Mouse (Mus musculus) kidney, embryonic 16.5 days (tissue): Measurements from ENCODE around the gene Ap3m1. TPM values are rescaled to one million over a fixed set of nuclear protein-coding genes. Genes with fewer than 3 reads are reported as not detected.

Experiments
- ATAC-seq: fragments of 200-750 bp; cut with Nextera tagmentation; 2 replicates; pipeline ENCODE4 v1.8.0; 2017; ENCODE audit warnings: moderate TSS enrichment; ENCODE audit not compliant: low FRiP score, low TSS enrichment
- H3K27ac ChIP-seq: fragments of 300-500 bp; sonication (generic); 2 replicates; pipeline ENCODE4 v1.5.1; 2014; ENCODE audit warnings: low read length
- H3K27me3 ChIP-seq: fragments of 300-500 bp; sonication (generic); 2 replicates; pipeline ENCODE4 v1.6.1; 2014; ENCODE audit warnings: low read length, control low read depth, mixed read lengths; ENCODE audit not compliant: insufficient read depth
- H3K36me3 ChIP-seq: fragments of 300-500 bp; sonication (generic); 2 replicates; pipeline ENCODE4 v1.6.1; 2014; ENCODE audit warnings: low read length, control low read depth, mixed read lengths; ENCODE audit not compliant: insufficient read depth
- H3K4me1 ChIP-seq: fragments of 300-500 bp; sonication (generic); 2 replicates; pipeline ENCODE4 v1.6.1; 2014; ENCODE audit warnings: low read length, control low read depth, mixed read lengths; ENCODE audit not compliant: insufficient read depth
- H3K4me2 ChIP-seq: fragments of 300-500 bp; sonication (generic); replicated peaks from 2 replicates; pipeline ENCODE4 v1.6.1; 2014; ENCODE audit warnings: low read depth, low read length
- H3K4me3 ChIP-seq: fragments of 300-500 bp; sonication (generic); 2 replicates; pipeline ENCODE4 v1.5.1; 2014; ENCODE audit warnings: mild to moderate bottlenecking, low read length
- H3K9ac ChIP-seq: fragments of 300-500 bp; sonication (generic); replicated peaks from 2 replicates; pipeline ENCODE4 v1.6.1; 2014; ENCODE audit warnings: low read length
- H3K9me3 ChIP-seq: fragments of 300-500 bp; sonication (generic); 2 replicates; pipeline ENCODE4 v1.6.1; 2016; ENCODE audit warnings: low read length, control low read depth
- WGBS: fragments of 180-500 bp; shearing (Covaris S2); extraction: QIAGEN DNeasy Blood & Tissue Kit; methylation state at CpG from one replicate; pipeline ENCODE4 v1.1.7; 2014; 5-methylcytosine and 5-hydroxymethylcytosine counted together
- polyA plus RNA-seq: library from polyadenylated mRNA; unstranded; fragments of >200 nt; fragmentation: Nextera tagmentation; extraction: Ambion mirVana; gene quantifications from 2 replicates; pipeline ENCODE4 v1.2.1, GENCODE M21; 2015

Ap3m1 gene
- polyA plus RNA-seq, 1 experiment from 2014 or later, result 82.5 TPM

DNA sequence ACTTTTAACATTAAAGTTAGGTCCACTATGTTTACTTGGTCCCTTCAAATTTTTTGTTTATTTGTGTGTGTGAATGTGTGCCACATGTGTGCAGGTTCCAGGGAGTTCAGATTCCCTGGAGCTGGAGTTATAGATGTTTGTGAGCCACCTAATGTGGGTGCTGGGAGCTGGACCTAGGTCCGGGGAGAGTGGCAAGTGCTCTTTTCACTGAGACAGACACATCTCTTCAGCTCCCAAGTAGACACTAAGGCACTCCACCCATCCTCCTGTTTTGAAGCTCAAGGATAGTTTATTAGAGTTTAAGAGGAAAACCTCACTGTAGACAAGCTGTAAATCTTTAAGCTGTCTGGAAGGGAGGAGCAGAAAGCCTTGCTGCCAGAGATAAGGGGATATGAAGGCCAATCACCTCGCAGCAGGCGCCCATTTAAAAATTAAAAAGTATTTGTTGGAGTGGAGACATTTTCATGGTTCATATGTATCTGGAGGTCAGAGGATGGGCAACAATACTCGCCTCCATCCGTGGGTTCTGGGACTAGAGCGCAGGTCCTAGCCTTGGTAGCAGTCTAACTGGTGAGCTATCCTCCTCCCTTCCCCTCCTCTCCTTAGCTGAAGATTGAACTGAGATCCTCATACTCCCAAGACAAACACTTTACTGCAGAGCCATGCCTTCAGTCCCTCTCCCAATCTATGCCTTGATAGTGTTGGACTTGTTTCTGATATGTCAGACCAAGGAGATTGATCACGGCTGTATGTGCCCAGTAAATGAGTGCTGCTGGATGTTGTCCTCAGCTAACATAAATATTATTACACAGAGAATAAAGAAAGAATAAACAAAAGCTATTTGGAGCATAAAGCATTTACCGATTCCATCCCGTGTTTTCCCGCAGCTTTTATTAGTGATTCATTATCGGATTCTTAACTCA lies 22.4 kb upstream of the Ap3m1 start:
- Histone ChIP-seq H3K9me3 (no peaks in the 10 kb centered on the region), H3K27ac (no peak overlapping the region; the same call in 1 of the 2 replicates), H3K27me3 (no peaks in the 10 kb centered on the region), H3K4me1 (peaks cover 19% of the 10 kb centered on the region), H3K4me2 (peak overlapping the region; percentile 81), H3K36me3 (no peaks in the 10 kb centered on the region), H3K9ac (peak overlapping the region; percentile 27; the same call in 1 of the 2 replicates), H3K4me3 (peak overlapping the region; percentile 72; the same call in 1 of the 2 replicates)
- 50% methylated on average over 11 of the region's 11 CpGs for WGBS
- no peak for ATAC-seq

DNA sequence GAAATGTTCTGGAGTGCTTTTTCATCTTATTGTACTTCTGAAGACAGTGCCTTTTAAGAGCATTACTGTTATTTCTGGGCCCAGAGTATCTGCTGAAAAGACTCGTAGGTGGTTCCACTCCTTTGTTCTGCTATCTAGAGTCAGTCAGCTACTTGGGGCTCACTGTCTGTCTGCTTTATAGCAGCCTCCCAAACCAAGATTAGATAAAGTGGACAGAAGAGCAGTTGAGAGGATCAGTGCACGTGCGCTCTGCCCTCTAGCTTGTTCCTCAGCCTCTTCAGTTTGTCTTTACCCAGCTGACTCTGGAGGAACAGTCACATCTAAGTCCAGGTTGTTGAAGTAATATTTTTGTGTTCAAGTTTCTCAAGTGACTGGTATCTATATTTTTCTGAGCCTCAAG lies 21.7 kb upstream of the Ap3m1 start:
- Histone ChIP-seq H3K4me2 (no peak overlapping the region), H3K27me3 (no peaks in the 10 kb centered on the region), H3K4me1 (peaks cover 17% of the 10 kb centered on the region), H3K9me3 (no peaks in the 10 kb centered on the region), H3K9ac (no peak overlapping the region), H3K27ac (no peak overlapping the region), H3K4me3 (no peak overlapping the region), H3K36me3 (no peaks in the 10 kb centered on the region)
- ATAC-seq, result no peak
- WGBS, result 80% methylated on average over 3 of the region's 3 CpGs

DNA sequence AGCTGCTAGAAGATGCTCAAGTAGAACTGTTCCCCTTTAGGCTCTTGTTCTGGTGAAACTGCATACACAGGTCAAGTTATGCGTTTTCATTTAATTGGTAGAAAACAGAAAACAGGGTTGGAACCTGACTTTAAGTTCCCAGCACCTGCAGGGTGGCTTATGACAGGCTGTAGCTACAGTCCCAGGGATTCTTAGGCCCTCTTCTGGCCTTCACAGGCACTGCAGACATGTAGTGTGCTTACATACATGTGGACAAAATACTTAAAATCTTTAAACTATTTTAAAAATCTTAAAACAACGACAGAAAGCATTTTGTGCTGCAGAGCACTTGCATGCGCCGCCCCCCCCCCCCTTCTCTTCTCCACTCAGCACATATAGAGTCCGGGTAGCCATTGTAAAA lies 17.3 kb upstream of the Ap3m1 start:
- Histone ChIP-seq H3K27ac (no peak overlapping the region), H3K36me3 (no peaks in the 10 kb centered on the region), H3K4me2 (no peak overlapping the region), H3K9me3 (no peaks in the 10 kb centered on the region), H3K4me3 (no peak overlapping the region), H3K27me3 (no peaks in the 10 kb centered on the region), H3K4me1 (peaks cover 9% of the 10 kb centered on the region), H3K9ac (no peak overlapping the region)
- no peak for ATAC-seq
- 89% methylated on average over 5 of the region's 5 CpGs for WGBS

DNA sequence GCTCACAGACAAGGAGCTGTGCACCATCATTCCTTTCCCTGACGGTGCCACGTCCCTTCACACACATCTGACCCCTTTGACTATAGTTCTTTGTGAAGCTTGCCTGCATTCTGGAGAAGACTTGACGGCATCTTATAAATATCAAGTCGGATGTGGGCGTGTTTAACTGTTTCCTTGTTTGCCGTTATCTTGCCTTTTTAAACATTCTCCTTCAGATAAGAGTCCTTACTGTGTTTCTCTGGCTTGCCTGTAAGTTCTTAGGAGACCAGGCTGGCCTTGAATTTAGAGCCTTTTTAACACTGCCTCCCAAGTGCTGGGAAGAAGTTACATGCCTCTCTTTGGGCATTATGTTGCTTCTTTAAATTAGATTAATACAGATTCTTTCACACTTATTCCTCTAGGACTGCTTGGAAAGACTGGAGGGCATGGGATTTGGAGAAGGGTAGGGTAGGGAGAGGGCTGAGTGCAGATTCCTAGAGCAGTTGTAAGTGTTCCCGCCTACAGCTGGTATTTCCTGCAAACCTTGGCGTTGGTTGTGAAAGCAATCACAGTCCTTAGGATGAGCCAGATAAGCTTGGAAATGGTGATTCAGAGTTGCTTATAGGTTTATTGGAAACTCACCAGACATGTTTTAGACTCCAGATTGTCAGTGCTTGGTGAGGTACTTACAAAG lies 13.3 kb upstream of the Ap3m1 start:
- H3K4me2 ChIP-seq, result no peak overlapping the region
- 55% methylated on average over 8 of the region's 8 CpGs for WGBS
- peaks cover 6% of the 10 kb centered on the region; the same call in 1 of the 2 replicates for H3K4me1 ChIP-seq
- H3K9ac ChIP-seq, result no peak overlapping the region
- no peaks in the 10 kb centered on the region for H3K9me3 ChIP-seq
- no peaks in the 10 kb centered on the region for H3K27me3 ChIP-seq
- no peak overlapping the region for H3K27ac ChIP-seq
- ATAC-seq, result no peak
- no peaks in the 10 kb centered on the region for H3K36me3 ChIP-seq
- H3K4me3 ChIP-seq, result no peak overlapping the region

DNA sequence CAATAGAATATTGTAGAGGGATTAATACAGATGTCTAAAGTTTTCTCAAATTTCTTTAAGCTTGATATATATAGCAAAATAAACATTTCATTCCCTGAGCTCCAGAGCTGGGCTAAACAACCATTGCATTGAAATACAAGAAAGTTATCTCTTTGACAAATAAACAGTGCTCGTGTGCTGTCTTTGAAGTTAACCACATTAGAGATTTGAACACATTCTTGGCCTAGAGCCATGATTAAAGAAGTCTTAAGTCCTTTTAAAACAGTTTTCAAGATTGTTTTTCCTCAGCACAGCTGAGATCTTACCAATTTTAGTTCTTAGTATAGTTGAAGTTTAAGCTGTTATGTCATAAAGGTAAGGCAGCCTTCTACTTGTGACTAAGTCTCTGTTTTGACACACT lies 12.0 kb upstream of the Ap3m1 start:
- H3K4me1 ChIP-seq, result peaks cover 6% of the 10 kb centered on the region; the same call in 1 of the 2 replicates
- no peaks in the 10 kb centered on the region for H3K9me3 ChIP-seq
- no peak overlapping the region for H3K27ac ChIP-seq
- H3K36me3 ChIP-seq, result no peaks in the 10 kb centered on the region
- ATAC-seq, result no peak
- no peak overlapping the region for H3K4me3 ChIP-seq
- no peaks in the 10 kb centered on the region for H3K27me3 ChIP-seq
- 13% methylated on average over 1 of the region's 1 CpGs for WGBS
- H3K9ac ChIP-seq, result no peak overlapping the region
- H3K4me2 ChIP-seq, result no peak overlapping the region

DNA sequence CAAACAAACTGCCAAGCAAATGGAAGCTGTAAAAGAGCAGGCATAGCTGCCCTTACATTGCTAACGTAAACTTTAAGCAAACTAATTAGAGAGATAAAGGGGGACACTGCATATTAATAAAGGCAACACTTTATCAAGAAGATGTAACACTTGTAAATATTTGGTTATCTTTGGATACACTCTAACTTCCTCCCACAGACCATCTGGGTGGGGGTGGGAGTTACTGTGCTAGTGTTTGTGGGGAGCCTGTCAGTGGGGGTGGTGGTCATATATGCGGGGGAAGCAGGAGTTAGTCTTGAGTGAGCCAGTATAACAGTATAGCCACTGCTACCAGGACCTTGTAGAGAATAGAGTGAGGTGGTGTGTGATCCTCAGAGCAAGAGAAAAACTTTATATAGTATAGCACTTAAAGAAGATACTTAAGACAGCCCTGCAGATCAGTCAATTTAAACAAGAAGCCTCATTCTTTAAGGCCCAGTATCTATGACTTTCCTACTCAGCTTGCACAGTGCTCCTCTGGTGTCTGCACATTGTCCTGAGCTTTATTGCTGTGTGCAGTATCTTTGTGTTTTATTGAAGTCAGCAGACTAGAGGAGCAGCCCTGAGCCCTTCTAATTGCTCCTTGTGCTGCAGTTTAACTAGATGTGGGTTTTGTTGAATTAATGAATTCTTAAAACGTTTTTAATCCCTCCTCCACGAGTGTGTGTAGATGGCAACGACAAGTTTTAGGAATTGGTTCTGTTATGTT lies 10.6 kb upstream of the Ap3m1 start:
- Histone ChIP-seq H3K4me1 (peaks cover 6% of the 10 kb centered on the region; the same call in 1 of the 2 replicates), H3K27me3 (no peaks in the 10 kb centered on the region), H3K9me3 (no peaks in the 10 kb centered on the region), H3K36me3 (no peaks in the 10 kb centered on the region), H3K9ac (no peak overlapping the region), H3K27ac (no peak overlapping the region), H3K4me3 (no peak overlapping the region), H3K4me2 (no peak overlapping the region)
- 71% methylated on average over 5 of the region's 5 CpGs for WGBS
- no peak for ATAC-seq

DNA sequence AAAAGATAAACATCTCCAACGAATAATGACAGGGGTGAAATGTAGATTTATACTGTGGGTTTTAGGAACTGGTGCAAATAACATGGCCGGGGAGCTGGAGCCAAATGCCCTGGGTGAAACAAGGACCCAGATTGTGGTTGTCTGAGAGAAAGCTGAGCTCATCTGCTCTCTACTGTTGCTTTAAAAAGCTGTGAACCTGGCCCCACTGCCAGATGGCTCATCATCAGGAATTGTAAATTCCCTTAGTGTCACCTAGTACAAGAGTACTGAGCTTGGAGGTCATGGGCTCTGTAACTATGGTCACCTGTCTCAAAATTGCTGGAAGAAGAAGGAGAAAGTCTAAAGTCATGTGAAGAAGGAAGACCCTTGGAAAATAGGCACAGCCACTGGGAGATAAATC lies 6.7 kb upstream of the Ap3m1 start:
- Histone ChIP-seq H3K9me3 (no peaks in the 10 kb centered on the region), H3K4me1 (no peaks in the 10 kb centered on the region), H3K4me3 (no peak overlapping the region), H3K27me3 (no peaks in the 10 kb centered on the region), H3K4me2 (no peak overlapping the region), H3K9ac (no peak overlapping the region), H3K36me3 (no peaks in the 10 kb centered on the region), H3K27ac (no peak overlapping the region)
- no peak for ATAC-seq
- 78% methylated on average over 2 of the region's 2 CpGs for WGBS

DNA sequence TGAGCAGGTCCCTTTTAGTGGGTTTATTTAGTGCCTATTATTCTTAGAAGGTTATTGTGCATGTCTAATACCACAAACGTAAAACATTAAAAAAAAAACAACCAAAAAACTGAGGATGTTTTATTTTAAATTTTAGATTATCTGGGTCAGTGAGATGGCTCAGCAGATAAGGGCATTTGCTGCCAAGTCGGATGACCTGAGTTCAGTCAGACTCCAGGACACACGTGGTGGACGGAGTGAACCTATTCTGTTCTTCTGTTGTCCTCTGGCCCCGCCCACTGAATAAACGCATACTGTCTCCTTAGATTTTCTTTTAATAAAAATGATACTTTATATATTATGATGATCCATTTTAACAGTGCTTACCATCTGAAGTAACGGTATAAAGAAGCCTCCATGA lies 1.3 kb upstream of the Ap3m1 start:
- WGBS, result 49% methylated on average over 7 of the region's 7 CpGs
- Histone ChIP-seq H3K9ac (no peak overlapping the region), H3K36me3 (no peaks in the 10 kb centered on the region), H3K4me3 (peak overlapping the region; percentile 62), H3K4me1 (peaks cover 10% of the 10 kb centered on the region), H3K4me2 (peak overlapping the region; percentile 86), H3K9me3 (peaks cover 3% of the 10 kb centered on the region; the same call in 1 of the 2 replicates), H3K27me3 (no peaks in the 10 kb centered on the region), H3K27ac (no peak overlapping the region)
- no peak for ATAC-seq

DNA sequence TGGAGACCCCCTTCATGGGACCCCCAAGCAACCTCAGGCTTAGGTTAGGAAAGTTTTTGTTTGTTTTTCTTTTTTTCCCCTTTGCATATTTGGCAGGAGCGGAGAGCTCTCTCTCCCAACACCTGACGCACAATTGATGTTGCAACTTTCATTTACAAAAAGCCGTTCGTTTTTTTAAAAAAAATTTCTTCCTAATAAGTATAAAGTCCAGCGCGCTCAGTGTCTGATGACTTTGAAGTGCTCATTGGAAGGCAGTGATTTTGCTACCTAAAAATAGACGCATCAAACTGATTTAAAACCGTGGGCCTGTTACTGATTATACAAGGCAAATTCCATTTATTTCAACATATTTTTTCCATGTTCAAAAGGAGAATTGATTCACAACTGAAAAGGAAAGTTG lies 843 bp upstream of the Ap3m1 start:
- peak overlapping the region; percentile 62 for H3K4me3 ChIP-seq
- H3K4me1 ChIP-seq, result peaks cover 10% of the 10 kb centered on the region
- no peak for ATAC-seq
- H3K9ac ChIP-seq, result peak overlapping the region; percentile 70
- 6% methylated on average over 8 of the region's 8 CpGs for WGBS
- H3K27ac ChIP-seq, result 0 out of 2 replicates have a peak overlapping the region, but pooled peaks have one; percentile 97
- no peaks in the 10 kb centered on the region for H3K36me3 ChIP-seq
- peaks cover 3% of the 10 kb centered on the region; the same call in 1 of the 2 replicates for H3K9me3 ChIP-seq
- no peaks in the 10 kb centered on the region for H3K27me3 ChIP-seq
- H3K4me2 ChIP-seq, result peak overlapping the region; percentile 86
